Mouse (Mus musculus) ovary, adult 10 weeks (tissue): Measurements from ENCODE around the gene Lrrc56. TPM values are rescaled to one million over a fixed set of nuclear protein-coding genes. Genes with fewer than 3 reads are reported as not detected.

Experiments used
- polyA plus RNA-seq: library from polyadenylated mRNA; stranded (reverse); fragments of 350-450 nt; fragmentation: Illumina TruSeq; extraction: RNeasy Lipid Tissue Mini Kit (QIAGEN cat#74804); gene quantifications from one replicate; pipeline ENCODE4 v1.2.3, GENCODE M21; 2014

The Lrrc56 gene
- 0.77 TPM for polyA plus RNA-seq

DNA sequence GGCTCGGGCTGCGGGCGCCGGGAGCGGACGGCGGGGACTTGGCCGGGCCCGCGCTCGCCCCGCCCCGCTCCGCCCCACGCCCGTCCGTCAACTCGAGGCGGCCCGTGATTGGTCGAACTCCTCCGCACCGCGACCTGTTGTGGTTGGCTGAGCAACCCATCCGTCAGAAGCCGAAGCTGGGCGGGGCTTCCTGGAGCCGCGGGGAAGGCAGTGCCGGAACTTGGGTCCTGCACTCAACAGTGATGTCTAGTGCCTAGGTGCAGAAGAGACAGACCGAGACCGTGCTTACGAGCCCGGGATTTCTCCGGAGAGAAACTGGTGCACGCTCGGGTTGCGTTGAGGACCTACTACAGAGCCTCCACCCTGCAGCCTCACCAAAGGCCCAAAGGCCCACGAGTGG, at the start of gene Lrrc56, which contains the start of gene Hras:
Gene Lrrc56, plus strand, starts transcription at position 210 of the 400 bp plus-strand sequence.
Gene Hras, minus strand, starts transcription at position 58 of the 400 bp plus-strand sequence.

DNA sequence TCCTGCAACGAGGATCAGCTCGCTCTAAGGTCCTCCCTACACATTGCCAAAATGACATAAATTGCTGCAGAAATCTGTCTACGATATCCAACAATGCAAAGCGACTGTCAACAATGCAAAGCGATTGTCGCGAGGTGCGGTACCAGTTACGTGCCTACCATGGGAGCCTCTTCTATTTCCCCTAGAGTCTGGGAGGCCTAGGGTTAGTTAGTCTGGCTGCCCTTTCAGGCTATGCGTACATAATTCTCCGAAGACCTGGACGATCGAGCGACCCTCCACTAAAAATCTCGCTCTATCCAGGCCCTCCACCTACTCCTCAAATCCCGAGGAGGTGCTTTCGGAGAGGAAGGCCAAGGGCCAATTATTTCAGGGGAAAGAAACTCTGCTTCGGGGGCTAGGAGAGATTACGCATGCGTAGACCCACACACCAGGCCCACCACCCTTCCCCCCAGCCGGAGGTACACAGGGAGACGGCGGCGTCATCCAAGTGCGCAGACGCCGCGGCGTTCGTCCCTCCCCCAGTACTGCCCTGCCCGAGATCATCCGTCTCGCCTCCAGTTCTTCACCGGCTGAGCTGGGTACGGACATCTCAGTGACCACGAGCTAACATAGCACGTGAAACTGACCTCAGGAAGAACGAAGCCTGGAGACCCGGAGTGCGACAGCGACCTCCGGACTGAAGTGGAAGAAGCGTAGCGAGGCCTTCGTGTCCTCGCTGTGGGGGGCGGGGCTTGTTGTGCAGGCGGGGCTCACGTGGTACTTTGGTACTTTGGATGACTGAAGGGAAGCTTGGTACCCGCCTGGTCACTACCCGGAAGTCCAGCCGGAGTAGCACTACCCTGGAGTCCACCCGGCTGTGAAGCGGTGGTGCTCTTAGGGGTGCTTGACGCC, 21.6 kb upstream of the Lrrc56 start, which contains the start of gene Rnh1:
Gene Rnh1, minus strand, starts transcription at position 742 of the 891 bp plus-strand sequence.

DNA sequence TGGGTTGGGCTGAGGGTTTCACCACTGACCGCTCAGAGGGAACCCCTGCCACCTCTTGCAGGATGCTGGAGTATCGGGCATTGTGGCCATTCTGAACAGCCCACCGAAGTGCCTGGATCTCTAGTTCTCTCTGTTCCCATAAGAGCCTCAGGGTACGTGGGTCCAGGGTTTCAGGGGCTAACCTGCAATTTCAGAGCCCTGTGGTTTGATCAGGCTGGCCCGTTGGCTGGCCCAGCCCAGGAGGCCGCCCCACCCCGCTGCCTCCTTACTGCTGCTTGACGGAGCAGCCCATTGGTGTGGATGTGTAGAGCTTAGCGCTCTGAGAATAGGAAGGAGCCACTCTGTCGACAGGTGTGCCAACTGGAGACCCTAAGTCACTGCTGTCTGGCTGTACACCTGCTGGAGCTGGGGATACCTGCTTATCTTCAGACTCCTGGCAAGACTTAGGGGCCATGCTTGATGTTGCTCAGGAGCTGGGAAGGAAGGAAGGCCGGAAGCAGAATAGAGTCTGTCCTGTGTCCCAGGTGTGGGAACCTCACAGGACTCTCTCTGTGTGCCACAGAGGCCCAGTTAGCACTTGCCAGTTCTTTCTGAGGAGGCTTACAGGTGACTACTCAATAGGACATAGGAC, 19.8 kb downstream of the Lrrc56 start, which contains the start of gene Lmntd2:
Gene Lmntd2, minus strand, starts transcription at position 476 of the 631 bp plus-strand sequence.

DNA sequence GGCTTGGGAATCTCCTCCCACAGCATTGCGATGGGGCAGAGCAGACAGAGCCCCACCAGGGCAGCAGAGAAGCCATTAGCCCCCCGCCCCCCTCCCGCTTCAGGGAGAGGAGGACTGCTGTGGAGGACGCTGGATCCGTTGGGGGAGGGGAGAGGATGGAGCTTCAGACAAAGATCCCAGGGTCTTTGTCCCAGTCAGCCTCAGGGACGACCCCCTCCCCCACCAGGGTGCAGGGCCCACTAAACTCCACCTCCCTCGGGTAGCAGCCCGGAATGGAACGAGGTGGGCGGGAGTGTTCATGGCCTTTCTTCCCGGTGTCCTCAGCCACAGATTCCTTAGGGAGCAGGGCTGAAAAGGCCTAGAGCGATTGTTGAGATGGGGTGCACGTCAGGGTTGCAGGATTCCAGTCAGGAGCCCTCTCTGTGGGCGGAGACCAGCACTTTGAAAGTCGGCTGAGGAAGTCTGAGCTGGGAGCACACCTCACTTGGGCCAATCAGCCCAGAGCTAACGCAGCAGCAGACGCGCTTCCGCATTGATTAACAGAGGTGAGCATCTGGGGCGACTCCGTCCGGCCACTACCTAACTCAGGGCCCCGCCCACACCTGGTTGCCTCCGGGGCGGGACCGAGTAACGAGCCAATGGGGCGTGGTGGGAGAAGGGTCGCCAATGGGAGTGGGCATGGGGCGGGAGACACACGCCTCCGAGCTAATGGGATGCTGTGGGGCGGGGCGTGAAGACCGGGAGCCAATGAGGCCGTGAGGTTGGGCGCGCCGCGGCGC, 21.3 kb downstream of the Lrrc56 start, which contains the start of gene Rassf7:
Gene Rassf7, plus strand, starts transcription at position 760 of the 779 bp plus-strand sequence.

DNA sequence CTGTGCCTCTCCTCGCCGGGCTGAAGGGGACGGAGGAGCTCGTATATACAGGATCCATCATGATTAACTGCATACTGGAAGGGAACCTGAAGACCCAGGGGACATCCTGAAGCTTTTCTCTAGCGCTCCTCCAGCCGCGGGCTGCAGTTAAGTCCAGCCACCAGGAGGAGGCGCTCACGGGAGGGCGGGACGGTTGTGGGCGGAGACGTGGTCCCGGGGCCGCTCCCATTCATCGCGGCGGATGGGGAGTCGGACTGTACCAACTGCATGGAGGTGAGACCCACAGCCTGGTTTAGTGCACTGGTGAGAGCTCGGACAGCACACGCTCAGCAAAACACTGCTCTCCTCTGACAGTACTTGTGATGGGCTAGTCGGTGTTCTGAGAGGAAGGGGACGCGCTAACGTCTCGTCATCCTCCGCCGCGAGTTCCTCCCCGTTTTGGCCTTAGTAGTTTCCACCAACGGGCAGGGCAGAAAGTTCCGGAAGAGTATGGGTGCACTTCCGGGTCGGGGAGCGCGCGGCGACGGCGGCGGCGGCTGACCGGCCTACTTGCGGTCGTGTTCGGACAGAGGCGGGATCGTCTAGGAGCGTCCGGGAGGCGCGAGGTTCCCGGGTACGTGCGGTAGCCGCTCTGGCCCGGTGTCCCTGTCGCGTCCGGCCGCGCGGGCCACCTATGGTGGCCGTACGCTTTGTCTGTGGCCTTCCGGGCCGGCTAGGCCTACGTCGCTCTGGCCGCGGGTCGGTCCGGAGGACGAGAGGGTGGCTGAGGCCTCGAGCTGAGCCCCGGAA, 34.5 kb downstream of the Lrrc56 start, which contains the start of gene Phrf1:
Gene Phrf1, plus strand, starts transcription at position 506 of the 789 bp plus-strand sequence.

Other genes starting within 250 kb of the Lrrc56 start
- not detected for gene Ifitm5, start 243.9 kb upstream of the Lrrc56 start, polyA plus RNA-seq
- not detected for gene Gm45717, start 238.2 kb upstream of the Lrrc56 start, polyA plus RNA-seq
- gene Ifitm2, start 238.2 kb upstream of the Lrrc56 start, polyA plus RNA-seq, result 100 TPM
- gene Ifitm1, start 226.9 kb upstream of the Lrrc56 start, polyA plus RNA-seq, result 17.8 TPM
- 13.0 TPM for gene Ifitm3, start 183.4 kb upstream of the Lrrc56 start, polyA plus RNA-seq
- 3.7 TPM for gene Ifitm6, start 176.2 kb upstream of the Lrrc56 start, polyA plus RNA-seq
- not detected for gene Gm17387, start 165.0 kb upstream of the Lrrc56 start, polyA plus RNA-seq
- gene B4galnt4, start 133.1 kb upstream of the Lrrc56 start, polyA plus RNA-seq, result not detected
- not detected for gene Pkp3, start 115.9 kb upstream of the Lrrc56 start, polyA plus RNA-seq
- not detected for gene Sigirr, start 93.6 kb upstream of the Lrrc56 start, polyA plus RNA-seq
- gene Ano9, start 76.4 kb upstream of the Lrrc56 start, polyA plus RNA-seq, result not detected
- gene Ptdss2, start 71.8 kb upstream of the Lrrc56 start, polyA plus RNA-seq, result 21.8 TPM
- gene Rnh1, start 21.3 kb upstream of the Lrrc56 start, polyA plus RNA-seq, result 1.00 TPM
- gene Hras, start 152 bp upstream of the Lrrc56 start, polyA plus RNA-seq, result 3.6 TPM
- not detected for gene Lmntd2, start 19.9 kb downstream of the Lrrc56 start, polyA plus RNA-seq
- 0.80 TPM for gene Rassf7, start 21.7 kb downstream of the Lrrc56 start, polyA plus RNA-seq
- gene Phrf1, start 34.6 kb downstream of the Lrrc56 start, polyA plus RNA-seq, result 26.7 TPM
- gene Irf7, start 72.3 kb downstream of the Lrrc56 start, polyA plus RNA-seq, result 7.9 TPM
- 1.1 TPM for gene Cdhr5, start 82.6 kb downstream of the Lrrc56 start, polyA plus RNA-seq
- gene Sct, start 85.0 kb downstream of the Lrrc56 start, polyA plus RNA-seq, result not detected
- gene Drd4, start 97.8 kb downstream of the Lrrc56 start, polyA plus RNA-seq, result not detected
- 1.5 TPM for gene Deaf1, start 133.5 kb downstream of the Lrrc56 start, polyA plus RNA-seq
- gene Tmem80, start 133.6 kb downstream of the Lrrc56 start, polyA plus RNA-seq, result 9.4 TPM
- gene Eps8l2, start 144.7 kb downstream of the Lrrc56 start, polyA plus RNA-seq, result not detected
- gene Taldo1, start 198.0 kb downstream of the Lrrc56 start, polyA plus RNA-seq, result 7.8 TPM
- gene Gatd1, start 220.0 kb downstream of the Lrrc56 start, polyA plus RNA-seq, result 15.2 TPM
- not detected for gene Cend1, start 235.3 kb downstream of the Lrrc56 start, polyA plus RNA-seq
- 0.46 TPM for gene Slc25a22, start 243.7 kb downstream of the Lrrc56 start, polyA plus RNA-seq
- not detected for gene Pidd1, start 249.9 kb downstream of the Lrrc56 start, polyA plus RNA-seq